Mouse (Mus musculus) thymus, postnatal 4 days (tissue): ENCODE results near the gene Tmem265.
A peak's percentile ranks its signal among the peaks of the same experiment; 100 is the strongest.

ENCODE experiments used
- DNase-seq: peaks from one replicate; pipeline ENCODE4 v3.0.0; 2021

The Tmem265 gene

GRCm38 (mm10) chr7:127588901-127589300 lies 27.7 kb downstream of the Tmem265 start:
- no peak for DNase-seq

- DNase-seq = no peak
Measured at GRCm38 (mm10) chr7:127589637-127590036, 28.4 kb downstream of the Tmem265 start.

DNA sequence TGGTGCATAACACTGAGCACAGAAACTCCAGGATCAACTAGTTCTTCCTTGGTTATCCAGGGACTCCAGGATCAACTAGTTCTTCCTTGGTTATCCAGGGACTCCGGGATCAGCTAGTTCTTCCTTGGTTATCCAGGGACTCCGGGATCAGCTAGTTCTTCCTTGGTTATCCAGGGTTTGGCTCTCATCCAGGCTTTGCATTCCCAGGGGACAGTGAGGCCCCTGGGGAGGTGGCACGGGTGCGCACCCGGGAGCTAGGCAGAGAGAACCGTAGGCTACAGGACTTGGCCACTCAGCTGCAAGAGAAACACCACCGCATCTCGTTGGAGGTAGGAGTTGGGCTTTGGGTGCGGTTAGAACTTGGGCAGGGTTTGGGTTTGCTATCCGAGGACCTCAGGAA lies 29.9 kb downstream of the Tmem265 start:
- DNase-seq = no peak

DNA sequence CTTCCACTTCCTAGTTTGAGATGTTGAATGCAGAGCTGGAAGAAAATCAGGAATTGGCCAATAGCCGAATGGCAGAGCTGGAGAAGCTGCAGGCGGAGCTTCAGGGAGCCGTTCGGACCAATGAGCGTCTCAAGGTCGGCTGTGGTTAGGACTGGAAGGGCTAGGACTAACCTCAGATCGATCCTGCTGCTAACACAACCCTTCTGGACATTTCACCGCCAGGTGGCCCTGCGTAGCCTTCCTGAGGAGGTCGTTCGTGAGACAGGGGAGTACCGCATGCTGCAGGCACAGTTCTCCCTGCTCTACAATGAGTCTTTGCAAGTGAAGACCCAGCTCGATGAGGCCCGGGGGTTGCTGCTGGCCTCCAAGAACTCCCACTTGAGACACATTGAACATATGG lies 31.4 kb downstream of the Tmem265 start:
- no peak for DNase-seq

DNA sequence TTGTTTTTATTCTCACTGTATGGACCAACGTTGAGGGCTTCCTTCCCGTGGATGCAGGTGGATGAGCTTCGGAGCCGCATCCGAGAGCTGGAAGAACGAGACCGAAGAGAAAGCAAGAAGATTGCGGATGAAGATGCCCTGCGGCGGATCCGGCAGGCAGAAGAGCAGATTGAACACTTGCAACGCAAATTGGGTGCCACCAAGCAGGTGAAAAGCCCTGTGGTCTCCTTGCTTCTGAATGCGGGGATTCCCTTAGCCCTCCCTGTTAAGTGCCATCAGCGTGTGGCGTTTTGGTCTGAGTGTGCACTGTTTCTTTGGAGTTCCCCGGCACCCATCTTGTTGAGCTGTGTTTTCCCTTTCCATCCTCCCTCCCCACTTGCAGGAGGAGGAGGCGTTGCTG lies 35.6 kb downstream of the Tmem265 start:
- no peak for DNase-seq

DNA sequence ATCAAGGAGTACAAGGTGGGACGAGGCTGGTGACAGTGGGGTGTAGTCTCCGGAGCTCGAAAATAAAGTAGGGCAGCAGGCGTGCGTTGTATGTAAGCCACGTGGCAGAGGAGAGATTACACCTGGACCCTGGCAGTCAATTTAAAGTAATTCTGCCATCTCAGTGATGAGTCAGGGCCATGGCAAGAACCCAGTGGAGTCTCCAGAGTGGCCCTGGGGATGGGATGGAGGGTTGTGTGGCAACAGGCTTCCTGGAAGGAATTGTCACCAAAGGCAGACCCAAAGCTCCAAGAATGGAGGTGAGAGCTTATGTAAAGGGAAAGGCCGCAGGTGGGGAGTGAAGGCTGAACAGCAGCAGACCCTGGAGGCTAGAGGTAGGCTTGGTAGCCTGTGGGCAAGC lies 39.4 kb downstream of the Tmem265 start:
- DNase-seq = no peak

DNA sequence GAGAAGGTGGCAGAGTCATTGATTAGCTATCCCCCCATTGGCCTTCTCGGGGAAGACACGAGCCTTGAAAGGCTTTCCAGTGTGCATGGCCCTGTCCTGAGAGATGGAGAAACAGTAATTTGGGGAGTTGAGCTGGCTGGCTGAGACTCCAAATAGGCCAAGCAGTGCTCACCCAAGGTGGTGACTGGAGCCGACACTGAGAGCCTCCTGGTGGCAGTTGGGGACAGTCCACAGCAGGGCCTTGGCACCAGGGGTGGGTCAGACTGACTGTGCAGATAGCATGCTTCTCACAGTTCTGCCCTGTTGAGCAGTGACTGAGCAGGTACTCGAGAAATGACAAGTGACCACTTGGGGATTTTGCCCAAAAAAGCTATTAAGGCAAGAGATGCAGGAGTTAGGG lies 40.5 kb downstream of the Tmem265 start:
- no peak for DNase-seq

- DNase-seq = no peak
Measured at GRCm38 (mm10) chr7:127602903-127603302, 41.7 kb downstream of the Tmem265 start.

GRCm38 (mm10) chr7:127604256-127604655 lies 43.1 kb downstream of the Tmem265 start:
- no peak for DNase-seq

DNA sequence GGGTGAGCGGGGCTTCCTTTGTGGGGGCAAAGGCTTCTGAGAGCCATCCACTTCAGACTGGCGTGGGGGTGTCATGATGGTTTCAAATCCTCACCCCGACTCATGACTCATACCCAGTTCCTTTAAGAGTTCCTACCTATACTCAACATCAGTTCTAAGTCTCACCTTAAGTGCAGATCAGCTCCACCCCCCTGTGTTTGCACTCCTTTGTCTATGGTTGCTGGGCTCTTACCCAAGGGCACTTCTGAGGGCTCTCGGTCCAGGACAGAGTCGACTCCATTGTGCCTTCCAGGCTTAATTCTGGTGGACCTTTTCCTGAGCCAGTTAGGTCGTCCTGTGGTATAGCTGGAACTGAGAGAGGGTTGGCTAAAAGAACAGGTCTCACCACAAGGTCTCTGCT lies 46.0 kb downstream of the Tmem265 start:
- no peak for DNase-seq

DNA sequence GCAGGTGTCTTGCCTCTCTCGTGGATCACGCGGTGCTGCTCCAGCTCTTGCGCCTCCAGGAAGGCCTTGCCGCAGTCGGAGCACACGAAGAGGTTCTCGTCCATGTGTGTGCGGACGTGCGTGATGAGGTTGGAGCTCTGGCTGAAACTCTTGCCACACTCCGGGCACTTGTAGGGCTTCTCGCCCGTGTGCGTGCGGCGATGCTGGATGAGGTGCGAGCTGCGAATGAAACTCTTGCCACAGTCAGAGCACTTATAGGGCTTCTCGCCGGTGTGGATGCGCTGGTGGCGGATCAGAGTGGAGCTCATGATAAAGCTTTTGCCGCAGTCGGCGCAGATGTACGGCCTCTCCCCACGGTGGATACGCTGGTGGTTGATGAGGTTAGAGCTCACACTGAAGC lies 49.8 kb downstream of the Tmem265 start:
- no peak for DNase-seq

GRCm38 (mm10) chr7:127611561-127611960 lies 50.4 kb downstream of the Tmem265 start:
- no peak for DNase-seq

DNA sequence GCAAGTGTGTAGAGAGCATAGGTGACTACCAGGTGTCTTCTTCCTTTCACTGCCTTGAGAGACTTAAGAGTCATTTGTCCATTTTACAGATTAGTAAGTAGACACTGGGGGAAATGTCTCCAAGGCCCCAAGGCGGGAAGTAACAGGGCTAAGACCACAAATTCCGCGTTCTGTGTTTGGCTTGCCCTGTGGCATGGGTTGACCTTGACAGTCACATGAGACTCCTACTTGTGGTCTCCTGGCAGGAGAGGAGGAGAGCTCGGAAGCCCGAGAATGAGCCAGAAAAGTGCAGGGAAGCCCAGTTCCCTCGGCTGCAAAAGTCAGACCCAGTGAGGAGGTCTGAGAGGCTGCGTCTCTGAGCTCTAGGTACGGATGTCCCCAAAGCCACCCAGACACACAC lies 52.3 kb downstream of the Tmem265 start:
- DNase-seq = no peak

GRCm38 (mm10) chr7:127614091-127614490 lies 52.9 kb downstream of the Tmem265 start:
- DNase-seq = no peak

- peak; percentile 75 for DNase-seq
Measured at GRCm38 (mm10) chr7:127614511-127614890, 53.3 kb downstream of the Tmem265 start.

- DNase-seq = peak; percentile 78
Measured at GRCm38 (mm10) chr7:127614891-127615843, 54.0 kb downstream of the Tmem265 start, which contains the start of gene Zfp629. Gene Zfp629, minus strand, starts transcription at chr7:127615797.

DNA sequence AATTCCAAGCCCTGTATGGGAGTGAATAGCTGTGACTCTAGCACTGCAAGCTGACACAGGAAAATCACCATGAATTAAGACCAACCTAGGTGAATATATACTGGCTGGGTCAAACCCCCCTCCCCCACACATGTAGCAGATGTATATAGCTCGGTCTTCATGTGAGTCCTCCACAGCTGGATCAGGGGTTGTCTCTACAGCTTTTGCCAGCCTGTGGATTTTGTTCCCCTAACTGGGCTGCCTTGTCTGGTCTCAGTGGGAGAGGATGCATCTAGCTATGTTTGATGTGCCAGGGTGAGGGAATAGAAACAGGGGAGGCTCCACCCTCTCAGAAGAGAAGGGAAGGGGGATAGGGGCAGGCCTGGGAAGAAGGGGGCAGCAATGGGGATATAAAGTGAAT lies 55.1 kb downstream of the Tmem265 start:
- DNase-seq = peak; percentile 63
